Mouse (Mus musculus): Measurements from ENCODE around the gene Dmtf1. TPM values are rescaled to one million over a fixed set of nuclear protein-coding genes. Genes with fewer than 3 reads are reported as not detected.

The Dmtf1 gene
- total RNA-seq, 2 experiments from 2014 or later = 12.4 to 12.6 TPM

Other genes starting within 250 kb of the Dmtf1 start
- 10 to 100 TPM; 24.5 to 26.0 TPM for gene Crot, start 164.5 kb downstream of the Dmtf1 start, total RNA-seq (2021)
- gene Tmem243, start 61.1 kb downstream of the Dmtf1 start, total RNA-seq (2021) = 1 to 10 TPM; 8.7 to 9.3 TPM
- gene 9330182L06Rik, start 104.3 kb upstream of the Dmtf1 start, total RNA-seq (2021) = under 1 TPM; 0.11 to 0.22 TPM